Mouse (Mus musculus) kidney, postnatal 14 days (tissue): ENCODE measurements at regions not wholly inside any gene's neighbourhood (a gene's known extent, or its start where the extent isn't known, plus 50 kb on each side); places are given as distances from the start of the nearest gene placed in this dataset.

Experiments
- DNase-seq: peaks from one replicate; pipeline ENCODE4 v3.0.0; 2022; ENCODE audit warnings: mixed read lengths

- no peak for DNase-seq
Measured at GRCm38 (mm10) chr3:39248712-39249111, 362.0 kb downstream of the Fat4 start.

- peak; percentile 3 for DNase-seq
Measured at GRCm38 (mm10) chr3:39249224-39249892, 362.6 kb downstream of the Fat4 start.

GRCm38 (mm10) chr3:39253076-39253475 lies 366.3 kb downstream of the Fat4 start:
- no peak for DNase-seq

GRCm38 (mm10) chr3:39264671-39265430 lies 378.1 kb downstream of the Fat4 start:
- no peak for DNase-seq

- DNase-seq: no peak
Measured at GRCm38 (mm10) chr3:39265606-39266005, 378.9 kb downstream of the Fat4 start.

GRCm38 (mm10) chr3:39269388-39269787 lies 382.6 kb downstream of the Fat4 start:
- no peak for DNase-seq

- no peak for DNase-seq
Measured at GRCm38 (mm10) chr3:39272616-39273015, 385.9 kb downstream of the Fat4 start.

- DNase-seq: no peak
Measured at GRCm38 (mm10) chr3:39276897-39277296, 390.2 kb downstream of the Fat4 start.

GRCm38 (mm10) chr3:39277310-39277709 lies 390.6 kb downstream of the Fat4 start:
- no peak for DNase-seq

- DNase-seq: peak; percentile 10
Measured at GRCm38 (mm10) chr3:39295255-39295654, 408.5 kb downstream of the Fat4 start.

GRCm38 (mm10) chr3:39296257-39296656 lies 409.5 kb downstream of the Fat4 start:
- DNase-seq: no peak

- no peak for DNase-seq
Measured at GRCm38 (mm10) chr3:39309487-39309886, 422.7 kb downstream of the Fat4 start.

GRCm38 (mm10) chr3:39313563-39313962 lies 426.8 kb downstream of the Fat4 start:
- DNase-seq: no peak

- DNase-seq: no peak
Measured at GRCm38 (mm10) chr3:39320851-39321250, 434.1 kb downstream of the Fat4 start.

GRCm38 (mm10) chr3:39322225-39322624 lies 435.5 kb downstream of the Fat4 start:
- no peak for DNase-seq

GRCm38 (mm10) chr3:39335612-39336230 lies 449.0 kb downstream of the Fat4 start:
- no peak for DNase-seq

- DNase-seq: no peak
Measured at GRCm38 (mm10) chr3:39341161-39341687, 454.5 kb downstream of the Fat4 start.

- no peak for DNase-seq
Measured at GRCm38 (mm10) chr3:39344078-39344477, 457.3 kb downstream of the Fat4 start.

GRCm38 (mm10) chr3:39347578-39347977 lies 460.8 kb downstream of the Fat4 start:
- DNase-seq: no peak

GRCm38 (mm10) chr3:39357012-39357411 lies 470.3 kb downstream of the Fat4 start:
- no peak for DNase-seq

- DNase-seq: no peak
Measured at GRCm38 (mm10) chr3:39360278-39360677, 473.5 kb downstream of the Fat4 start.

GRCm38 (mm10) chr3:39370926-39371325 lies 484.2 kb downstream of the Fat4 start:
- DNase-seq: no peak

GRCm38 (mm10) chr3:39372426-39372950 lies 485.7 kb downstream of the Fat4 start:
- no peak for DNase-seq
